Mouse (Mus musculus) spleen, postnatal 14 days (tissue): ENCODE measurements around the gene Olfr556.
"Not testable (repeated sequence)": the region's sequence is repeated elsewhere in the genome, so short reads cannot be mapped to it uniquely, and the experiment has no call there.

ENCODE experiments used
- DNase-seq, 2 experiments: peaks; one replicate each; pipeline ENCODE4 v3.0.0; 2021 to 2022; ENCODE audit warnings: low spot score in 2 of 2

Gene Olfr556

GRCm38 (mm10) chr7:102664599-102664998 lies at the start of gene Olfr556:
Olfr556 (plus strand) TSS chr7:102664899.
- DNase-seq: no peak

- DNase-seq: no peak
Measured at GRCm38 (mm10) chr7:102618118-102618517, 46.6 kb upstream of the Olfr556 start, which contains the start of gene Olfr553. Olfr553 (minus strand) TSS chr7:102618218.

GRCm38 (mm10) chr7:102619608-102620007 lies 45.1 kb upstream of the Olfr556 start:
- DNase-seq: no peak

- not testable (repeated sequence) for DNase-seq
Measured at GRCm38 (mm10) chr7:102620368-102620767, 44.3 kb upstream of the Olfr556 start.

GRCm38 (mm10) chr7:102636665-102637064 lies 28.0 kb upstream of the Olfr556 start:
- peak in 1 of 2 experiments; percentile 19 for DNase-seq

- no peak for DNase-seq
Measured at GRCm38 (mm10) chr7:102638132-102638531, 26.6 kb upstream of the Olfr556 start, which contains the start of gene Olfr554. Olfr554 (plus strand) TSS chr7:102638432.

- DNase-seq: not testable (repeated sequence)
Measured at GRCm38 (mm10) chr7:102644945-102645344, 19.8 kb upstream of the Olfr556 start.

- DNase-seq: no peak
Measured at GRCm38 (mm10) chr7:102658523-102658922, 6.2 kb upstream of the Olfr556 start, which contains the start of gene Olfr555. Olfr555 (plus strand) TSS chr7:102658823.

DNA sequence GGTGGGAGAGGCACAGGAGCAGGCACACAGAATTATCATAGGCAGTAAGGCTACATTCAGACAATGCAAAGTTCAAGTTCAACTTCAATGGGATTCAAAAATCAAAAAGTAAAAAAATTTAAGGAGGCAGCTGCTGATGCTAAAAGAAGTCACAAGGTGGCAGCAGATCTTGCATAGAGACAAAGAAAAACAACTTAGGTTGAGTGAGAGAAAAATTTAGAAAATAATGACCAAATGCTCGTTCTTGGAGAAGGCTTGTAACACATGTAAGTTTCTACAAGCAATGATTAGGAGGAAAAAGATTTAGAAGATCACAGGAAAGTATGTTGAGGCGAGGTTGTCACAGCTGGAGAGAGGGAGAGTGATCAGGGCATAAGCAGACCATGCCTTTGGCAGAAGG lies 679 bp downstream of the Olfr556 start:
- DNase-seq: no peak

DNA sequence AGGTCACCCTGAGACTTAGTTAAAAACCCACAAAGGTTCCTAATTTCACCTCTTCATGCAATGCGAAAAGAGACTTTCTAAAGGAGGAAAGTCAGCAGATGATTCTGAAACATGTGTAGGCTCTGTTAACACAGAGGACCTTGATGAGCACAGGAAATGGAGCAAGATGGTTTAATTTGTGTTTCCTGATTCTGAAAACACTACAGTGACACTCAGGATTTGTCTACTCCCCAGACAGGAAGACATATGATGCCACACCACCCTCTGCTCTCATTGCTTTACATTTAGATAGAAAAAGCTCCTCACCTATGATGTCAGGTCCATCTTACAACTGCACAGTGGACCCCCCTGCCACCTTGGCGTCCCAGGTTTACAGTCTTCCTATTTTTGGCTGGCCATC lies 11.5 kb downstream of the Olfr556 start:
- DNase-seq: no peak

DNA sequence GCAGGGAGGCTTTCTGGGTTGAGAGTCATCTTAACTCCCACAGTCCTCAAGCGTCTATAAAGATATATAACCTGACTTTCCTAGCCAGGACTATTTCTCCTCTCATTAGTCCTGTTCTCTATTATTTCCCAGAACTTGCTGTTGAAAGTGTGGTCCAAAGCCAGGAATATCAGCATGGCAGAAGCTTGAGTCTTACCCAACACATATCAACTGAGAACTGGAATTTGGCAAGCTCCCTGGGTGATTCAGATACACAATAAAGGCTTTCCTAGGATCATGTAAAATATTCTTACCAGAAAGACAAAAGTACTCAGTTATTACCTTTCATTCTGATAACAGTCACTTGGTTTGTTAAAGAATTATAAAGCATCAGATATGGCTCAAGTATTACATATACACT lies 17.2 kb downstream of the Olfr556 start:
- no peak for DNase-seq

GRCm38 (mm10) chr7:102686944-102687501 lies 22.3 kb downstream of the Olfr556 start, which contains the start of gene Trim68:
Trim68 (minus strand) TSS chr7:102687327.
- peak; percentile 64 to 74 for DNase-seq

GRCm38 (mm10) chr7:102695358-102696125 lies 30.8 kb downstream of the Olfr556 start, which contains the start of gene Olfr557:
Olfr557 (plus strand) TSS chr7:102695910.
- DNase-seq: no peak

- DNase-seq: no peak
Measured at GRCm38 (mm10) chr7:102698461-102698860, 33.8 kb downstream of the Olfr556 start.

DNA sequence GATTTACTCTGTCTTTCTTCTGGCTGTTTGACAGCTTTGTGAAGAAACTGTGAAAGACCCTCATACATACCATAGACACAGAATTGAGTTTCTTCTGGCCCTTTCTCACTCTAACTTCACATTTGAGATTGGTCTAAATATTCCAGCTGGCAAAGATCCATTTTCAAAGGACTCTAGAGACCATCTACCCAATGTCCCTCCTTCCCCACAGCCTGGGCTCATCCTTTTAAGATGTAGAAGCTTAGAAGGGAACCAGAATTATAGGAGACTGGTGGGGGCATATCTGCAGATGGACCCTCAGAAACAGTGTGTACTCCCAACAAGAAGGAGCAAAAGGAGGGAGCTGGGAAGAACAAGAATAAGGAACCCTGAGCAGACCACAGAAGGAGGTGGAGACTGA lies 37.2 kb downstream of the Olfr556 start, which contains the start of gene Olfr558:
Olfr558 (plus strand) TSS at position 301 of the 400 bp plus-strand sequence.
- no peak for DNase-seq

DNA sequence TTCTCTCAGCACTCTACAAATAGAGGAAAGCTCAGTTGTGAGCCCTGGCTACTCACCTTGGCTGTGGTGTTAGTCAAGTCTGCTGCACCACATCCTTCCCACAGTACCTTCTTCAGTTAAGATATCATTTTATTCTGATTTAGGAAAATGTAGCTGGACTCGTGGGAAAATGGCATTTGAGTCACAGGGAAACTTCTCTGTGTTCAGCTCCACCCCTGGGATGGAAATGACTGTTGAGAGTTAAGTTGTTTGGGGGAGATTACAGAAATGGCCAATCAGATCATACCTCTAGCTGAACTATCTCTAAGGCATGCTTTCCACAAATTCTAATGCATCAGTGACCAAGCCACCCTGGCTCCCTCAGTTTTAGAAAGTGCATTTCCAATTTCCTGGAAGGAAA lies 54.3 kb downstream of the Olfr556 start, which contains the start of gene Olfr33:
Olfr33 (minus strand) TSS at position 101 of the 400 bp plus-strand sequence.
- no peak for DNase-seq
